Mouse (Mus musculus) heart, postnatal 0 days (tissue): ENCODE measurements around the gene Akap2. TPM values are rescaled to one million over a fixed set of nuclear protein-coding genes. Genes with fewer than 3 reads are reported as not detected.

Experiments used
- ATAC-seq: fragments of 200-750 bp; cut with Nextera tagmentation; 2 replicates; pipeline ENCODE4 v1.8.0; 2017; ENCODE audit warnings: low read depth, moderate number of reproducible peaks, moderate library complexity; ENCODE audit not compliant: insufficient read depth
- DNase-seq: peaks from one replicate; pipeline ENCODE4 v3.0.0-alpha.2; 2016; ENCODE audit warnings: low spot score
- H3K27ac ChIP-seq: fragments of 300-500 bp; sonication (generic); 2 replicates; pipeline ENCODE4 v1.5.1; 2014; ENCODE audit warnings: low read depth, mild to moderate bottlenecking
- H3K27me3 ChIP-seq: fragments of 300-500 bp; sonication (generic); 2 replicates; pipeline ENCODE4 v1.6.1; 2014; ENCODE audit warnings: low read length, mixed read lengths; ENCODE audit not compliant: control insufficient read depth, insufficient read depth
- H3K36me3 ChIP-seq: fragments of 300-500 bp; sonication (generic); replicated peaks from 2 replicates; pipeline ENCODE4 v1.6.1; 2014; ENCODE audit warnings: low read length, mixed read lengths; ENCODE audit not compliant: control insufficient read depth, insufficient read depth
- H3K4me1 ChIP-seq: fragments of 300-500 bp; sonication (generic); 2 replicates; pipeline ENCODE4 v1.6.1; 2014; ENCODE audit warnings: antibody characterized with exemption; ENCODE audit not compliant: control insufficient read depth, insufficient read depth
- H3K4me2 ChIP-seq: fragments of 300-500 bp; sonication (generic); 2 replicates; pipeline ENCODE4 v1.6.1; 2014; ENCODE audit warnings: low read depth, mild to moderate bottlenecking, low read length, moderate library complexity
- H3K4me3 ChIP-seq: fragments of 300-500 bp; sonication (generic); 2 replicates; pipeline ENCODE4 v1.5.1; 2014; ENCODE audit warnings: low read depth, low read length
- H3K9ac ChIP-seq: fragments of 300-500 bp; sonication (generic); replicated peaks from 2 replicates; pipeline ENCODE4 v1.6.1; 2014; ENCODE audit warnings: low read depth, low read length, mixed read lengths
- H3K9me3 ChIP-seq: fragments of 300-500 bp; sonication (generic); replicated peaks from 2 replicates; pipeline ENCODE4 v1.6.1; 2016; ENCODE audit warnings: low read length; ENCODE audit not compliant: control insufficient read depth
- CTCF ChIP-seq: IDR thresholded peaks from 2 replicates; pipeline ENCODE4 v1.5.1; 2016; ENCODE audit warnings: antibody characterized with exemption, control low read depth, low read depth
- EP300 ChIP-seq: IDR thresholded peaks from 2 replicates; pipeline ENCODE4 v1.6.1; 2016; ENCODE audit warnings: antibody characterized with exemption, low read depth
- WGBS: fragments of 180-500 bp; shearing (Covaris S2); extraction: QIAGEN DNeasy Blood & Tissue Kit; methylation state at CpG from one replicate; pipeline ENCODE4 v1.1.7; 2014; 5-methylcytosine and 5-hydroxymethylcytosine counted together
- polyA plus RNA-seq: library from polyadenylated mRNA; unstranded; fragments of >200 nt; fragmentation: Nextera tagmentation; extraction: Ambion mirVana; gene quantifications from 2 replicates; pipeline ENCODE4 v1.2.1, GENCODE M21; 2015
- total RNA-seq: library from RNA; depleted of rRNA; stranded (reverse); fragments of >200 nt; gene quantifications from 2 replicates; pipeline ENCODE4 v1.2.3, GENCODE M21; 2014; ENCODE audit warnings: low replicate concordance

Gene Akap2
- total and polyA plus RNA-seq, 2 experiments from 2014 or later, result 37.7 to 64.1 TPM

- peak overlapping the region; percentile 11; the same call in 1 of the 2 replicates for H3K27ac ChIP-seq
- no peak overlapping the region for H3K4me2 ChIP-seq
- TF ChIP-seq EP300 (no peak), CTCF (no peak)
- H3K27me3 ChIP-seq, result no peaks in the 10 kb centered on the region
- no peak overlapping the region for H3K4me3 ChIP-seq
- no peaks in the 10 kb centered on the region for H3K9me3 ChIP-seq
- H3K9ac ChIP-seq, result no peak overlapping the region
- ATAC-seq (no peak), DNase-seq (no peak)
- peaks cover 11% of the 10 kb centered on the region; the same call in 1 of the 2 replicates for H3K36me3 ChIP-seq
- peaks cover 17% of the 10 kb centered on the region; the same call in 1 of the 2 replicates for H3K4me1 ChIP-seq
These were observed 58.1 kb downstream of the Akap2 start for GRCm38 (mm10) chr4:57775582-57775981.

GRCm38 (mm10) chr4:57780403-57780802, 62.9 kb downstream of the Akap2 start:
- H3K36me3 ChIP-seq, result peaks cover 11% of the 10 kb centered on the region; the same call in 1 of the 2 replicates
- no peaks in the 10 kb centered on the region for H3K9me3 ChIP-seq
- no peaks in the 10 kb centered on the region for H3K27me3 ChIP-seq
- TF ChIP-seq EP300, result no peak
- H3K27ac ChIP-seq, result no peak overlapping the region
- no peak overlapping the region for H3K4me3 ChIP-seq
- H3K4me1 ChIP-seq, result peaks cover 26% of the 10 kb centered on the region
- H3K9ac ChIP-seq, result no peak overlapping the region
- DNase-seq (no peak), ATAC-seq (no peak)
- 41% methylated on average over 4 of the region's 4 CpGs for WGBS
- no peak overlapping the region for H3K4me2 ChIP-seq

GRCm38 (mm10) chr4:57780833-57781641, 63.6 kb downstream of the Akap2 start:
- no peaks in the 10 kb centered on the region for H3K27me3 ChIP-seq
- WGBS, result 39% methylated on average over 20 of the region's 20 CpGs
- no peak overlapping the region for H3K9ac ChIP-seq
- DNase-seq (no peak), ATAC-seq (no peak)
- H3K27ac ChIP-seq, result no peak overlapping the region
- no peak for TF ChIP-seq EP300
- no peak for TF ChIP-seq CTCF
- H3K4me1 ChIP-seq, result peaks cover 26% of the 10 kb centered on the region
- H3K4me2 ChIP-seq, result no peak overlapping the region
- H3K4me3 ChIP-seq, result no peak overlapping the region
- H3K9me3 ChIP-seq, result no peaks in the 10 kb centered on the region
- peaks cover 11% of the 10 kb centered on the region; the same call in 1 of the 2 replicates for H3K36me3 ChIP-seq

GRCm38 (mm10) chr4:57781994-57782393, 64.5 kb downstream of the Akap2 start:
- TF ChIP-seq EP300, result no peak
- TF ChIP-seq CTCF, result peak; percentile 35
- DNase-seq, result peak; percentile 74
- Histone ChIP-seq H3K27ac (peak overlapping the region; percentile 65), H3K4me2 (peak overlapping the region; percentile 74), H3K9me3 (no peaks in the 10 kb centered on the region), H3K4me3 (peak overlapping the region; percentile 59), H3K36me3 (peaks cover 11% of the 10 kb centered on the region; the same call in 1 of the 2 replicates), H3K27me3 (no peaks in the 10 kb centered on the region), H3K9ac (peak overlapping the region; percentile 61), H3K4me1 (peaks cover 26% of the 10 kb centered on the region)
- WGBS, result 5% methylated on average over 23 of the region's 26 CpGs
- peak; percentile 88 for ATAC-seq

GRCm38 (mm10) chr4:57782549-57783390, 65.3 kb downstream of the Akap2 start:
- no peak for ATAC-seq
- 9% methylated on average over 33 of the region's 33 CpGs for WGBS
- no peak for DNase-seq
- peak overlapping the region; percentile 74 for H3K4me2 ChIP-seq
- H3K9me3 ChIP-seq, result no peaks in the 10 kb centered on the region
- peak overlapping the region; percentile 65 for H3K27ac ChIP-seq
- H3K4me3 ChIP-seq, result peak overlapping the region; percentile 59
- peak overlapping the region; percentile 61 for H3K9ac ChIP-seq
- peaks cover 26% of the 10 kb centered on the region for H3K4me1 ChIP-seq
- TF ChIP-seq CTCF (no peak), EP300 (no peak)
- H3K36me3 ChIP-seq, result peaks cover 5% of the 10 kb centered on the region; the same call in 1 of the 2 replicates
- H3K27me3 ChIP-seq, result no peaks in the 10 kb centered on the region
